Mouse (Mus musculus): Measurements from ENCODE around the gene Anp32e. TPM values are rescaled to one million over a fixed set of nuclear protein-coding genes. Genes with fewer than 3 reads are reported as not detected.
"Not testable (repeated sequence)": the region's sequence is repeated elsewhere in the genome, so short reads cannot be mapped to it uniquely, and the experiment has no call there.

The Anp32e gene
- total RNA-seq, 2 experiments from 2014 or later, result 46.3 to 212 TPM

GRCm38 (mm10) chr3:95963681-95964080 is 34.6 kb downstream of the Anp32e start:
- ATAC-seq (replicated peaks; ENCODE audit: low FRiP score, poor library complexity, severe bottlenecking), result no peak

DNA sequence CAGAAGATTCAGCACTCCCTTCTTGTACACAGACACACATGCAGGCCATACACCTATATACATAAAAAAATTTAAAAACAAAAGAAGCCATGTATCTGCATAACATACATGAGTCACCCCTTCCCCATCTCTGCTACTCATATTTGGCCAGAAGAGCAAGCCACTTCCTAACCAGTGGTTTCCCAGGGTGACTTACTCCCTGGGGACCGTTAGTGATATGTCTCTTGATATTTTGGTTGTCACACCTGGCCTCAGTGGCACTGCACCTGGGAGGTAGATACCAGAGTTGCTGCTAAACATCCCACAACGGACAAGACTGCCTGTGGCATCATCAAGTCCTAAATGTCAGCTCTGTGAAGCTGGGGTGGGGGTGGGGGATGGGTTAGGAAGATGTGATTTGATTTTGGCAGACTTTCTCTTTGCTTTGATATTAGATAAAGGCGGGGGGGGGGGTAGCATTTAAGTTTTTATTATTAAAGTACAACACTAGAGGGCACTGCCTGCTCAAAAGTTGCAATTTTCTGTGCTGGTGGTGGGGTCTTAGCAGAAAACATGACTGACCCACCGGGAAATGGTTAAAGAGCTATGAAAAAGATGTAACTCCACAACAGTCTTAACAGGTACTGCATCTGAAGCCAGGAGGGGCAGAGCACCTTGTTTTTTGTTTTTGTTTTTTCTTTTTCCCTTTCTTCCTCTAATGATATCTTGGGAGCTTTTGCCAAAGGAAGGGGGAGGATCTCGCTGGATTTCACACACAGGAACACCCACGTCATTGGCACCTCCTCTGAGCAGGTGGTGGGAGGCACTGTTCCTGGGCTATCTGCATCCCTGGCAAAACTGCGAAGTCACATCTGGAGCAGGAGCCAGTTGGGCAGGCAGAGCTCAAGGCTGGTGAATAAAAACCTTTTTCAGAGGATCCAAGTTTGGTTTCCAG is 36.7 kb downstream of the Anp32e start:
- no peak for ATAC-seq (replicated peaks; ENCODE audit: low FRiP score, poor library complexity, severe bottlenecking)

- no peak for ATAC-seq (replicated peaks; ENCODE audit: low FRiP score, poor library complexity, severe bottlenecking)
Observed at GRCm38 (mm10) chr3:95969277-95969676, 40.2 kb downstream of the Anp32e start.

DNA sequence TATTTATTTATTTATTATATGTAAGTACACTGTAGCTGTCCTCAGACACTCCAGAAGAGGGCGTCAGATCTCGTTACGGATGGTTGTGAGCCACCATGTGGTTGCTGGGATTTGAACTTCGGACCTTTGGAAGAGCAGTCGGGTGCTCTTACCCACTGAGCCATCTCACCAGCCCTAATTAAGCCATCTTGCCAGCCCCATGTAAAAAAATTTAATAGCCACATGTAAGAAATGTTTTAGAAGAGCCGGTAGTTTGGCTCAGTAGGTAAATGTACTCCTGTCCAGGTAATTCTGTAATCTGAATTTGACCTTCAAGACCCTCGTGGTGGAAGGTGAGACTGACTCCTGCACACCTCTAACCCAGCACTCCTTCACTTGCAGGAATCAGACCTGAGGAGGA is 41.6 kb downstream of the Anp32e start:
- not testable (repeated sequence) for ATAC-seq (replicated peaks; ENCODE audit: low FRiP score, poor library complexity, severe bottlenecking)

DNA sequence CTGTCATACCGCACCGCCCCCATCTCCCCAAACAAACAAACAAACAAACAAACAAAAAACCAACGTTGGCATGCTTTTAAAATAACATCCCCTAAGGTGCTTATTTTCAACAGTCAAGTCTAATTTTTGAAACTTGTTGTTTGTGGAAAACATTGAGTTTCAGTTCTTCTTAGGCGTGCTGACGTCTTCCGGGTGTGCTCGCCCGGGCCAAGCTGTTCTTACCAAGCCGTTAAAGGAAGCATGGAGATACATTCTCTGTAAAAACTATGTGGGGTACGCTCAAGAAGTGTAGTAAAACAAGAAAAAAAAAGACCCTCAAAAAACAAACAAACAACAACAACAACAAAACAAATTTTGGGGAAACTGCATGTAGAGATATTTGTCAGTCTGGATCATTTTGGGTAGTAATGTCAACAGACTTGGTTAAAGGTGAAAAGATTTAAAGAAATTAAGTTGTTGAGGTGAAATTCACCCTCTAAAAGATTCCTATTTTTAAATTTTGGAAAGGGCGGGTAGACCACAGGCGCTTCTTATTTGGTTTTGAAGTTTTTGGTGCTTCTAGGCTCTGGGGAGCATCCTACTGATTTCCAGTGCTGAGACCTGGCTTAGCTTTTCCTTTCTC is 43.3 kb downstream of the Anp32e start:
- no peak for ATAC-seq (replicated peaks; ENCODE audit: low FRiP score, poor library complexity, severe bottlenecking)

- no peak for ATAC-seq (replicated peaks; ENCODE audit: low FRiP score, poor library complexity, severe bottlenecking)
Observed at GRCm38 (mm10) chr3:95972873-95973634, 44.0 kb downstream of the Anp32e start.

- ATAC-seq (replicated peaks; ENCODE audit: low FRiP score, poor library complexity, severe bottlenecking), result no peak
Observed at GRCm38 (mm10) chr3:95977079-95977478, 48.0 kb downstream of the Anp32e start.

DNA sequence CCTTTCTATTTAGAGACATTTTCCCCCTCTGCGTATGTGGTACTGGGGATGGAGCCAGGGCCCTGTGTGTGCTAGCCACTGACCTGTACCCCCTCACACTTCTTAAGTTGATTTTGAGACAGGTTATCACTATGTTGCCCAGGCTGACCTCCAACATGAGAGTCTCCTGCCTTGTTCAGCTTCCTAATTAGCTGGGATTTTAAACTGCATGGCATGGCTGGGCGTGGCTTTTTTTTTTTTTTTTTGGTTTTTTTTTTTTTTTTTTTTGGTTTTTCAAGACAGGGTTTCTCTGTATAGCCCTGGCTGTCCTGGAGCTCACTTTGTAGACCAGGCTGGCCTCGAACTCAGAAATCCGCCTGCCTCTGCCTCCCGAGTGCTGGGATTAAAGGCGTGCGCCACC is 48.5 kb downstream of the Anp32e start:
- not testable (repeated sequence) for ATAC-seq (replicated peaks; ENCODE audit: low FRiP score, poor library complexity, severe bottlenecking)

- no peak for ATAC-seq (replicated peaks; ENCODE audit: low FRiP score, poor library complexity, severe bottlenecking)
Observed at GRCm38 (mm10) chr3:95978265-95978664, 49.2 kb downstream of the Anp32e start.

- no peak for ATAC-seq (replicated peaks; ENCODE audit: low FRiP score, poor library complexity, severe bottlenecking)
Observed at GRCm38 (mm10) chr3:95980276-95980970, 51.4 kb downstream of the Anp32e start.

GRCm38 (mm10) chr3:95982129-95982528 is 53.1 kb downstream of the Anp32e start:
- no peak for ATAC-seq (replicated peaks; ENCODE audit: low FRiP score, poor library complexity, severe bottlenecking)

DNA sequence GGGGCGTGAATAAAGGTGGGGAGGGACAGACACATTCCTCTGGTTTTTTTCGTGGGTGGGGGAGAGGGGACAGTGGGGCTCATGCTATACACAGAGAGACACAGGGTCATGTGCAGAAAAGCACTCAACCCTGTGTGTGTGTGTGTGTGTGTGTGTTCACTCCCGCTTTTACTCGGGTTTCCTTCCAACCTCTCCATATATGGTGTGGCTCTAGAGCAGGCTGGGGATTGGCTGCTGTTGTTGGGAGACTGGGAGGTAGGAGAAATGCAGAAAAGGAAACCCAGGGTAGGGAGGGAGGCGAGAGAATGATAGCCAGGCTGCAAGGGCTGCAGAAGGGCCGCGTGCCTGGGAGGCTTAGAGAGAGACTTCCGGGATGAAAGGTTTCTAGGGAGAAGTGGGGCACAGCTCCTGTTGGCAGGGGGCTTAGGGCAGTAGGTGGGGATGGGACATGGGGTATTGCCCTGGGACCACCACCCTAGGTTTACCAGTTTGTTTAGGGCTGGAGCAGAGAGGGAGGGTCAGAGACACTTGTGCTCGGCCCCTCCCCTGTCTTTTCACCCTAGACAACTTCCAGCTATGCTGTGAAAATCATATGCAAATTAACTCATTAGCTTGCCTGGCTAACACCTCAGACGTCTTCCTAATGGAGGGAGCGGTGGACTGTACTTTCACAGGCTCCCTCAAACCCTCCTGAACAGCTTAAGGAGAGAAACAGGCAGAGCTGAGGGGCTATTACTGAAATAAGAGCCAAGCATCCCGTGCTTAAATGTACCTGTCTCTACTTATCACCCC is 56.4 kb downstream of the Anp32e start:
- ATAC-seq (replicated peaks; ENCODE audit: low FRiP score, poor library complexity, severe bottlenecking), result no peak

- ATAC-seq (replicated peaks; ENCODE audit: low FRiP score, poor library complexity, severe bottlenecking), result no peak
Observed at GRCm38 (mm10) chr3:95986001-95986622, 57.1 kb downstream of the Anp32e start.

DNA sequence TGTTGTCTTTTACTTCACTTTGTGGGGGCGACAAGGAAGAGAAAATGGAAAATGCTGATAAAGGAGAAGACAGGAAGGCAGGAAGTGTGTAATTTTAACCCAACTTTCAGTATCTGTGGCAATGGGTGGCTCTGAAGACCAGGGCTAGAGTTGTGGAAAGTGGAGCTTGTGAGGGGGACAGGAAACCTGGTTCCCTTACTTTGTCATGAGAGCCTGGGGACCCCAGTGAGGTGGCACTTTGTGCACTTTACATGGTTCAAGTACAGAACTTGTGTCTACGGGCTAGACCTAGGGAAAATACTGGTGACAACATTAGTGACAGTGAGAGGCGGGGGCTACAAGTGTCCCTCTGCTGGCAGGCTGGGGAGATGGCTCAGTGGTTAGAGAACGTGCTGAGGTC is 57.9 kb downstream of the Anp32e start:
- no peak for ATAC-seq (replicated peaks; ENCODE audit: low FRiP score, poor library complexity, severe bottlenecking)

DNA sequence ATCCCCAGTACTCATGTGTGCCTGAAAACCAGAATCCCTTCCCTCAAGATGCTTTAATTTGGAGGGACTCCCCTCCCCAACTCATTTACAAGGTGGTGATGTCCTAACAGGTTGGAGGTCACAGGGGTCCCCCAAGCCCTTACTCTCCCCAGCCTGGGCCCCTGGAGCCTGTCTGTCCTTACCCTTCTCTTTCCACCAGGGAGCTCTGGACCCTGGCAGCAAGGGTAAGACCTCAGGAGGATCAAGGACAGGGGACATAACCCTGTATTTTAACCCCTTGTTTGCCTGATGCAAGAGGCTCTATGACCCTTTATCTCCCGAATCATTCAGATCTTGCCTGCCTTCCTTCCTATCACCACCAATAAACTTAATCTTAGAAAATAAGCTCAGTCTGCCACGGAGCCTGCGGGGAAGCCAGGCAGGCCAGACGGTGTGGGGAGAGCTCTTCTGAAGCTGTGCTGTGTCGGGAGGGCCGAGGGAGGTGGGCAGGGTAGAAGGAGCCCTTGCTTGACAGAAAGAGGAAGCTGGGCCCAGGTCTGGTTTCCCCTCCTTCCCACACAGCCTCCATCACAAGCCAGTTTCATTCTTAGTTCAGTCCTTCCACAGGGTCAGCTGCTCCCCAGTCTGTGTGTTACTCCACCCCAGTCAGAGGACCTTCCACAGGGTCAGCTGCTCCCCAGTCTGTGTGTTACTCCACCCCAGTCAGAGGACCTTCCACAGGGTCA is 58.5 kb downstream of the Anp32e start:
- no peak; the same call in 1 of the 2 replicates for ATAC-seq (replicated peaks; ENCODE audit: low FRiP score, poor library complexity, severe bottlenecking)

GRCm38 (mm10) chr3:95988138-95988537 is 59.1 kb downstream of the Anp32e start:
- ATAC-seq (replicated peaks; ENCODE audit: low FRiP score, poor library complexity, severe bottlenecking), result no peak; the same call in 1 of the 2 replicates

- ATAC-seq (replicated peaks; ENCODE audit: low FRiP score, poor library complexity, severe bottlenecking), result no peak
Observed at GRCm38 (mm10) chr3:95988969-95989368, 59.9 kb downstream of the Anp32e start.

- no peak for ATAC-seq (replicated peaks; ENCODE audit: low FRiP score, poor library complexity, severe bottlenecking)
Observed at GRCm38 (mm10) chr3:95990413-95990941, 61.4 kb downstream of the Anp32e start.
